Mouse (Mus musculus) cortical plate, adult 2 months (tissue): ENCODE measurements at regions not wholly inside any gene's neighbourhood (a gene's known extent, or its start where the extent isn't known, plus 50 kb on each side); places are given as distances from the start of the nearest gene placed in this dataset.
"Not testable (repeated sequence)": the region's sequence is repeated elsewhere in the genome, so short reads cannot be mapped to it uniquely, and the experiment has no call there.

Experiments
- CTCF ChIP-seq: fragments of 200-500 bp; IDR thresholded peaks from 2 replicates; pipeline ENCODE4 v1.5.1; 2011; ENCODE audit warnings: mild to moderate bottlenecking, control low read depth, low read length; ENCODE audit not compliant: insufficient read depth; ENCODE audit errors: extremely low read depth
- POLR2A ChIP-seq: fragments of 200-500 bp; IDR thresholded peaks from 2 replicates; pipeline ENCODE4 v1.6.1; 2011; ENCODE audit warnings: mild to moderate bottlenecking, low read length, control low read depth; ENCODE audit not compliant: insufficient read depth; ENCODE audit errors: extremely low read depth

DNA sequence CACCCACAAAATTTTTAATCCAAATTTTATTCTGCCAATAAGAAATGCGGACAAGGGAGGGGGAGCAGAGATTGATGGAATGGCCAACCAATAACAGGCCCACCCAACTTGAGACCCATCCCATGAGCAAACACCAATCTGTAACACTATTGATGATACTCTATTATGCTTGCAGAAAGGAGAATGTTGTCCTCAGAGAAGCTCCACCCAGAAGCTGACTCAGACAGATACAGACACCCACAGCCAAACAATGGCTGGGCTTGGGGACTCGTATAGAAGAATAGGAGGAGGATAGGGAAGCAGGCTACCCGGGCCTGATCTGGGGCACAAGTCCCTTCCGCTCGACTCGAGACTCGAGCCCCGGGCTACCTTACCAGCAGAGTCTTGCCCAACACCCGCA lies 251.7 kb upstream of the Ift57 start:
- not testable (repeated sequence) for TF ChIP-seq CTCF, POLR2A
